Mouse (Mus musculus) cerebellum, adult 18-20 months (tissue): ENCODE data around the gene Plvap.

Experiments used
- DNase-seq, 2 experiments: peaks; one replicate each; pipeline ENCODE4 v3.0.0; 2021

Gene Plvap

GRCm38 (mm10) chr8:71485142-71486135, 26.1 kb downstream of the Plvap start, which contains the start of gene Ano8:
TSS of gene Ano8 (minus strand) at chr8:71485963.
- DNase-seq = peak; percentile 90 to 92

GRCm38 (mm10) chr8:71484736-71485135, 26.8 kb downstream of the Plvap start:
- no peak for DNase-seq

GRCm38 (mm10) chr8:71483932-71484331, 27.6 kb downstream of the Plvap start:
- no peak for DNase-seq

- no peak for DNase-seq
These were observed 32.6 kb downstream of the Plvap start for GRCm38 (mm10) chr8:71478943-71479342.

GRCm38 (mm10) chr8:71477196-71477845, 34.2 kb downstream of the Plvap start:
- peak in 1 of 2 experiments; percentile 54 for DNase-seq

- DNase-seq = peak; percentile 82 to 91
These were observed 35.2 kb downstream of the Plvap start for GRCm38 (mm10) chr8:71476099-71476940.

- no peak for DNase-seq
These were observed 35.9 kb downstream of the Plvap start for GRCm38 (mm10) chr8:71475702-71476075.

GRCm38 (mm10) chr8:71474785-71475701, 36.5 kb downstream of the Plvap start:
- peak; percentile 60 to 65 for DNase-seq

GRCm38 (mm10) chr8:71474344-71474743, 37.2 kb downstream of the Plvap start:
- DNase-seq = no peak

- DNase-seq = peak in 1 of 2 experiments; percentile 7
These were observed 38.8 kb downstream of the Plvap start for GRCm38 (mm10) chr8:71472601-71473386.

- peak; percentile 12 to 13 for DNase-seq
These were observed 39.7 kb downstream of the Plvap start for GRCm38 (mm10) chr8:71471861-71472260.

GRCm38 (mm10) chr8:71470913-71471255, 40.7 kb downstream of the Plvap start:
- peak in 1 of 2 experiments; percentile 15 for DNase-seq

GRCm38 (mm10) chr8:71470146-71470912, 41.2 kb downstream of the Plvap start:
- DNase-seq = peak; percentile 9 to 17

- DNase-seq = peak; percentile 59
These were observed 42.1 kb downstream of the Plvap start for GRCm38 (mm10) chr8:71469411-71469810.

- peak; percentile 96 to 99 for DNase-seq
These were observed 42.6 kb downstream of the Plvap start, which contains the start of gene Dda1 for GRCm38 (mm10) chr8:71468916-71469315. TSS of gene Dda1 (plus strand) at chr8:71469199.

GRCm38 (mm10) chr8:71468001-71468400, 43.6 kb downstream of the Plvap start:
- DNase-seq = peak; percentile 3 to 17

- peak in 1 of 2 experiments; percentile 20 for DNase-seq
These were observed 44.4 kb downstream of the Plvap start for GRCm38 (mm10) chr8:71467201-71467600.

- DNase-seq = peak in 1 of 2 experiments; percentile 48
These were observed 45.4 kb downstream of the Plvap start for GRCm38 (mm10) chr8:71466198-71466597.

GRCm38 (mm10) chr8:71465733-71466132, 45.8 kb downstream of the Plvap start:
- no peak for DNase-seq
